Mouse (Mus musculus) frontal cortex, postnatal 10 days (tissue): ENCODE results near the gene Exoc8.

Experiments
- DNase-seq, 2 experiments: peaks; one replicate each; pipeline ENCODE4 v3.0.0; 2022; ENCODE audit warnings: low spot score in 2 of 2, mixed read lengths in 1 of 2

Gene Exoc8

DNA sequence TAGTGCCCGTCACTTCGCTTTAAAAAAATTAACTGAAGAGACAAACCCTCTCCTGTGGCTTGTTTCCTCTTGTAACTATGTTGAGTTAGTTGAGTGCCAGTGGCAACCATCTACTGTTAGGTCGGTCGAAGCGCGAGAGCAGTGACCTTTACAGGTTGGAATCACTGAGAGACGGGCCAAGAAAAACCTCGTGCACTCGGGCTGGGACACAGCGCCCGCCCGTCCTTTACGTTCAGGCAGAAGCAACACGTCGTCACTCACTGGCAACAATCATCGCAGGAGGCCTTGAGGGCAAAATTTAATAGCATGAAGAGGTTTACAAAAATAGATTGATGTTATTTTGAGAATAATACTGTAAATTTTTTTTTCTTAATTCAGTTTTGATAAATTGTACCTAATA lies 12.4 kb upstream of the Exoc8 start:
- DNase-seq: no peak

- DNase-seq: no peak
Observed at GRCm38 (mm10) chr8:124905482-124905881, 8.0 kb upstream of the Exoc8 start.

- DNase-seq: no peak
Observed at GRCm38 (mm10) chr8:124903198-124903597, 5.7 kb upstream of the Exoc8 start.

GRCm38 (mm10) chr8:124898251-124898905 lies 873 bp upstream of the Exoc8 start:
- no peak for DNase-seq

GRCm38 (mm10) chr8:124896632-124897385 lies 696 bp downstream of the Exoc8 start:
- peak; percentile 60 to 73 for DNase-seq

DNA sequence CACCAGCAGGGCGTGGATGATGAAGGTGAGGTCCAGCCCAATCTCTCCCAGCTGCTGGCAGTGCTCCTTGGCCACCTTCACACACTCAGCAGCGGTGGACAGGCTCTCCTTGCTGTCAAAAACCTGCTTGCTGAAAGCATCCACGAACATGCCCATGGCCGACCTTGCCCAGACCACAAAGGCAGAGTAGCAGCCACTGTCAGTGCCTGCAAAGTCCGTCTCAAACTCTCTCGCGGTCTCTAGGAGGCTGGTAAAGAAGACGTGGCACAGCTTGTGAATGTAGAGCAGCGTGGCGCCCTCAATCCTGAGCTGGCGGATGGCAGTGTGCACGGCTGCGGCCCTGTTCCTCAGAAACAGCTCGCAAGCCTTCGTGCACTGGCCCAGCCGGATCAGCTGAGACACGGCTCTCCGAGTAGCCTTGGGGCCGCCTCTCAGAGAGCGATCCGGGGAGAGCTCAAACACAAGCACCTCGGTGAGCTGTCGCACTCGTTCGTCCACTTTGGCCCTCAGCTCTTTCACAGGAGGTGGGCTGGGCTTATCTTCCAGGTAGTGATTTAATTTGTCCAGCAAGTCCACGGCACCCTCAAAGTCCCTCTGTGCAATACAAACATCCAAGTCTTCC lies 1.4 kb downstream of the Exoc8 start:
- DNase-seq: no peak

- no peak for DNase-seq
Observed at GRCm38 (mm10) chr8:124892596-124892995, 4.9 kb downstream of the Exoc8 start.

DNA sequence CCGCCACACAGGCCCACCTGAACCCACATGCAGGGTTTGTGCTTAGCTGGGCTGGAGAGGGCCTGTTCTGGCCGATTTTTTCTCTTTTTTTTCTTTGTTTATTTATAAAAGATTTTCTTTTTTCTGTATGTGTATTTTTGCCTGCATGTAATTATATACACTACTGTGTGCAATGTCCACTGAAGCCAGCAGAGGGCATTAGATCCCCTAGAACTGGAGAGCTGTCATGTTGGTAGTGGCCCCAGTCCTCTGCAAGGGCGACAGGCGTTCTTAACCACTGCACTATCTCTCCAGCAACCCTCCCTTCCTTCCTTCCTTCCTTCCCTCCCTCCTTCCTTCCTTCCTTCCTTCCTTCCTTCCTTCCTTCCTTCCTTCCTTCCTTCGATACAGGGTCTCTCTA lies 9.1 kb downstream of the Exoc8 start:
- DNase-seq: no peak

DNA sequence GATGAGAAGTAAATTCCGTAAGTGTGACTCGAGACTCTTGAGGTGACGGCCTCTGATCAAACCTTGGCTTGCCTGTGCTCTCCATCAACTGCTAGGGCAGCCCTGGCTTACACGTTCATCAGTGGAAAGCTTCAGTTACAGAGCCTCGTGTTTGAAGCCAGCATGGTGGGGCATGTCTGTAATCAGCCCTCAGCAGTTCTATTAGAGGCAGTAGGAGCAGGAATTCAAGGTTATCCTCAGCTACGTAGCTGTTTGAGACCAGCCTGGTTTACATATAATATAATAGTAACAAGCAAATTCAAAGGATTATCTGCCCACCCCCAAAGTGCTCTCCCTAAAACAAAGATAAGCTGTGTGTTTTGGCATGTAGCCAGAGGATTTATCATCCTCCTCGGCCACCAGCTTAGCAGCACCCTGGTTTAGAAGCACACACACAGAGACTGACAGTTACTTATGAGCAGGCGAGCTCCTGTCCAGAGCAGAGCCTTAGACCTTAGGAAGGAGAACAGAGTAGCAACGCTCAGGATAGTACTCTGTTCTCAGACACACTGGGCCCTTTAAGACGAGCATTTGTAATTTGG lies 18.5 kb downstream of the Exoc8 start:
- DNase-seq: no peak

- DNase-seq: no peak
Observed at GRCm38 (mm10) chr8:124878141-124878540, 19.4 kb downstream of the Exoc8 start.

DNA sequence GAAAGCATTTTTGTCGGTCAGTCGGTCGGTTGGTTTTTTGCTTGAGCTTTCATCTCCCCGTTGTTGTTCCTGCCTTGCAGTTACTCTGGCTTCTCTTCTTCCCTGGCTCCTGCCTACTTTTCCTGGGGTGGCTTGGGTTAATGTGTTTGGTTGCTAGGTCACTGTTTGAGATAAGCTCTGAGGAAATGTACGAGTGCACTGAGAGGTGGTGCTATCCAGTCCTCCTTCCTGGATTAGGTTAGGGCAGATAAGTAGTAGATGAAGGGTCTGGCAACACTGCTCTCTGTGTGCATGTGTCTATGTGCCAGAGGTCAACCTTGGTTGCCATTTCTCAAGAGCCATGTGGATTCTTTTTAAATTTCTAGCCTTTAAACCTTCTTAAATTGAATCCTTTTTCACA lies 24.8 kb downstream of the Exoc8 start:
- no peak for DNase-seq

DNA sequence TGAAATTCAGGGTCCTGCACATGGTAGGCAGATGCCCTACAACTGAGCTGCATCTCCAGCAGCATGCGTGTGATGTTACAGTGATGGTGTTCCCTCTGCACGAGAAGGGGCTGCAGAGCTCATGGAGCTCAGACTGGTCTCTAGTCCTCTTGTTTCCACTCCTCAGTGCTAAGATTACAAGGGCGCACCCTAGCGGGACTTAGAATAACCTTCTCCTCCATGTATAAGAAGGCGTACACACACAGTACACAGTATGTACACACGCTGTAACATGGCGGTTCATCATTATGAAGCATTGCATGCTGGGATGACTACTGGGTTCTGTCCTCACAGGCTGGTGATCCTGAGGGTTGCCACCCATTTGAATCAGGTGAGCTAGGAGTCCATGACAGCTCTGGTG lies 25.4 kb downstream of the Exoc8 start:
- no peak for DNase-seq

- DNase-seq: no peak
Observed at GRCm38 (mm10) chr8:124871474-124871873, 26.0 kb downstream of the Exoc8 start.

GRCm38 (mm10) chr8:124869708-124870107 lies 27.8 kb downstream of the Exoc8 start:
- DNase-seq: no peak

DNA sequence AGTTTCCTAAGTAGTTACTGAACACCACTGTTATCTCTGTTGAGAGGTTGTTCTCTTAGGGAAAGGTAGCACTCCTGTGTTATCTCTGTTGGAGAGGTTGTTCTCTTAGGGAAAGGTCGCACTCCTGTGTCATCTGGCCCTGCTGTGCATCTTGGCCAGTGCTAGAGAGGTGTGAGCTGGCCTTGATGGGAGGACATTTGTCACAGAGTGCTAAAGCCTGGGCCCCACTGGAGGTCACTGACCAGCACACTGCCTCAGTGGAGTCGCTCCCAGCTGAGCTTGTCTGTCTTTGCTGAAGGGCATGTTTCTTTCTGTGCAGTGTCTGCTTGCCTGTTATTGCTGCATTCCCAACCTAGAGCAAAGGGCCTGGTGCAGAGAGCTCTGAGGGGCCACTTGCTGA lies 30.4 kb downstream of the Exoc8 start:
- no peak for DNase-seq

DNA sequence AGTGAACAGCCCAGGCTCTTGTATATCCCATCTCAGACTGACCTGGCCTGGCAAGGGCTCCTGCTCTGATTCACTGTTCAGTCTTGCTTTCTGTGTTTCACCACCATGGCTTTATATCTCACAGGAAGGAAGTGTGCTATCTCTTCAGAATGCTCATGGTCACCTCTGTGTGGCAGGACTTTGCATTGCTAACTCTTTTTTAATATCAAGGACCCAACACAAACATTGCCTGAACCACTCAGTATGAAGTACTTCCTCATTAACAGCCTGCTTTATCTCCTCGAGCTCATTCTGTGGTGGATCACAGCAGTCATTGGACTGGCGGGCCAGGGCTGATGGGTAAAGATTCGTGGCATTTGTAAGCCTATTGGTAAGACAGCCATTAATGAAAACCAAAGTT lies 30.8 kb downstream of the Exoc8 start:
- no peak for DNase-seq

GRCm38 (mm10) chr8:124863729-124864128 lies 33.8 kb downstream of the Exoc8 start:
- no peak for DNase-seq

DNA sequence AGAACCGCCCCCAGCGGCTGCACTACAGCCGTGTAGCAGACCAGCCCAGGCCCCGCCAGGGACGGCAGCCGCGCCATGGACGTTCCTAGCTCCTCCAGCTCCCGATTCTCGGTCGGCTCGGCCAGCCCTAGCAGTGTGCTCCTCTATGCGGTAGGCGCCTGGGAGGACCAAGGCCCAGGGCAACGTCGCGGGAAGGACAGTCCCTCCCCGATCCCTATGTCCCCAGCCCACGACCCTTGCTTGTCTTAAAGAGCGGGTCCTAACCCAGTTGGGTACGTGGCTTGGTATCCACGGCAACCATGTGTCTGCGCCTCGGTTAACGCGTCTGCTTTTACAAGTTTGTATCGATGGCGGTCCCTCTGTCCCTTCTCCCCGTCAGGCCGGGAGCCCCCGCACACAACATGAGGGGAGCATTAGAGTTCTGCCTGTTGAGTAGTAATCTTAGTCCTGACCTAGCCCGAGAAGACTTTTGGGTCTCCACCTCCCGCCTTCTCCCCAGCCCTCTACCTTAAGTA lies 34.3 kb downstream of the Exoc8 start:
- no peak for DNase-seq

DNA sequence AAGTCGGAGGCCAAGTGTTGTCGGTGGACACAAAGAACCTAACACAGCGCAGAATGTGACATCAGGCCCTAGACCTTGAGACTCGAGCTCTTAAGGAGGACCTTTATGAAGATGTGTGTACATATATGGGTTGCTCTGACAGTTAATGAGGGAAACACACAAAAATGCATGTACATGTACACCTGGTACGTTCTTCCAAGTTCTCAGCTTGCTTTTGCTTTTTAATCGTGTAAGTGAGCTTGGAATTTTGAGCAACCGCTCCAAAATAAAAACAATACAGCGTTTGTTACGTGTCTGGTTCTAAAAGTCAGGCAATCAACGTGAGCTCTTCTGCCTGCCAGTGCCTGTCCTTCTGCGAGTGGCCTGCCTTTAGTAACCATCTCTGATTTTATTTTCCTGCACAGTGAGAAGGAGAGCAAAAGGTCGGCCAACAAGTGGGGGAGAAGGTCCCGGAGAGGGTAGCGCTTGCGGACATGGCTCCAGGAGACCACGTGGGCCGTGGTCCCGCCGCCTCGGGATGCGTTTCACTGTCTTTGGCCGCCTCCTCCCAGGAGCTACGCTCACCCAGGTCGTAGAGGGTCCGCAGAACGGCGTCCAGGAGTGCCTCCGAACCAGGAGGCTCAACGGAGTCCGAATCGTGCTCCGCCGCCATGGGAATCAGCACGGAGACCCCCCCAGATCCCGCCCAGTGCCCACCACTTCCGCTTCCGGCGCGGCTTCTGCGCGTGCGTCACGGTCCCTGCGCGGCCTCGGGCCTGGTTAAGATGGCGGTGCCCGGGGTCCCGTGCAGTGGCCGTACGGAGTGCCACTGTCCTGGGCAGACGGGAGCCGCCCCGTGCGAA lies 35.0 kb downstream of the Exoc8 start, which contains the start of the genes Gnpat and 2810004N23Rik:
Gene Gnpat (plus strand): TSS at position 713 of the 842 bp plus-strand sequence.
Gene 2810004N23Rik (minus strand): TSS at position 800 of the 842 bp plus-strand sequence.
- peak; percentile 83 to 93 for DNase-seq

DNA sequence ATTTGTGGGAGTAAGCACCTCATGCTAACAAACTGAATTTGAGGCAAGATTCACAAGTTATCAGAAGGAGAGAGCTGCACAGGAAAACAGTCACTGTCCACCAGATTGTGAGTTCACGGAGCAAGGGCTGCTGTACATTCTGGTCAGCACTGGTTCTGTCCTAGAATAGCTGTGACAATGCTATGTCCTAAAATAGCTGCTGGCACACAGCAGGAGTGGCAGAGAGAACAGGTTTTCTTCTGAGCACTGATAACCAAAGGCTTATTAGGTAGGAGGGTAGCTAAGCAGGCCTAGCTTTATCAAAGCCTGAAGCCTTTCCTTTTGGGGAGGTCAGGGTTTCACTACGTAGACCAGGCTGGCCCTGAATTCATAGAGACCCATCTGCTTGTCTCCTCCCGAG lies 37.3 kb downstream of the Exoc8 start:
- DNase-seq: no peak

DNA sequence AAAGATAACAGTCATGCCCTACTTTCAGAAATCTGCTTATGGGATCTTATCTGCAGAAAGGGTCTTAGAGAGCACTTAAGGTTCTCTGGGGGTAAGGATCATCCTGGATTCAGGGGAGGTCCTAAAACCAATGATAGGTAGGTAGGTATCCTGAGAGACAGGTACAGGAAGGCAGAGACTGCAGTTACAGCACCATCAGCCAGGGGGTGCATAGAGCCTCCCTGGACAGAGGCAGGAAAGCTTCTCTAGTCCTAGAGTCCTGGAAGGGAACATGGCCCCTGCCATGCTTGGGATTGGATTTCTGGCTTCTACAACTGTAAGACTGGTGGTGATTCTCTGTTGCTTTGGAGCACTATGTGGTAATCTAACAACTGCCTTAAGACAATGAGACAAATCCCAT lies 38.0 kb downstream of the Exoc8 start:
- no peak for DNase-seq
